Mouse (Mus musculus): ENCODE data around the gene Slc27a4. TPM values are rescaled to one million over a fixed set of nuclear protein-coding genes. Genes with fewer than 3 reads are reported as not detected.
A peak's percentile ranks its signal among the peaks of the same experiment; 100 is the strongest.
"Not testable (repeated sequence)": the region's sequence is repeated elsewhere in the genome, so short reads cannot be mapped to it uniquely, and the experiment has no call there.

Gene Slc27a4
- 0.10 and 0.19 TPM in 2 replicates for polyA plus RNA-seq (2012)

- Histone ChIP-seq H3K36me3 (ENCODE audit: control insufficient read depth) (peaks cover 2% of the 10 kb centered on the region; the same call in 1 of the 2 replicates), H3K9me3 (ENCODE audit: control insufficient read depth, low read length) (no peaks in the 10 kb centered on the region), H3K4me1 (ENCODE audit: control insufficient read depth) (peaks cover 16% of the 10 kb centered on the region), H3K4me3 (replicated peaks) (peak within 1 kb of the TSS; percentile 66), H3K27me3 (ENCODE audit: control insufficient read depth) (peaks cover 43% of the 10 kb centered on the region)
- no peak for TF ChIP-seq TAL1 (IDR thresholded peaks at IDR 0.05; ENCODE audit: low read length)
- TF ChIP-seq GATA1 (IDR thresholded peaks at IDR 0.05; ENCODE audit: low read length): no peak
These were observed at the start of gene Slc27a4 for GRCm38 (mm10) chr2:29802075-29802826. Gene Slc27a4 (plus strand): TSS chr2:29802634.

GRCm38 (mm10) chr2:29755693-29756092 is 46.7 kb upstream of the Slc27a4 start:
- Histone ChIP-seq H3K9me3 (ENCODE audit: control insufficient read depth, low read length) (peaks cover 6% of the 10 kb centered on the region), H3K27me3 (ENCODE audit: control insufficient read depth) (peaks cover 42% of the 10 kb centered on the region), H3K4me1 (ENCODE audit: control insufficient read depth) (no peaks in the 10 kb centered on the region), H3K36me3 (ENCODE audit: control insufficient read depth) (no peaks in the 10 kb centered on the region), H3K4me3 (replicated peaks) (no peak overlapping the region)
- no peak for TF ChIP-seq TAL1 (IDR thresholded peaks at IDR 0.05; ENCODE audit: low read length)
- TF ChIP-seq GATA1 (IDR thresholded peaks at IDR 0.05; ENCODE audit: low read length): no peak

GRCm38 (mm10) chr2:29764831-29765230 is 37.6 kb upstream of the Slc27a4 start:
- Histone ChIP-seq H3K4me3 (replicated peaks) (no peak overlapping the region), H3K36me3 (ENCODE audit: control insufficient read depth) (no peaks in the 10 kb centered on the region), H3K27me3 (ENCODE audit: control insufficient read depth) (peaks cover 4% of the 10 kb centered on the region), H3K4me1 (ENCODE audit: control insufficient read depth) (no peaks in the 10 kb centered on the region), H3K9me3 (ENCODE audit: control insufficient read depth, low read length) (no peaks in the 10 kb centered on the region)
- no peak for TF ChIP-seq GATA1 (IDR thresholded peaks at IDR 0.05; ENCODE audit: low read length)
- TF ChIP-seq TAL1 (IDR thresholded peaks at IDR 0.05; ENCODE audit: low read length): no peak

- Histone ChIP-seq H3K27me3 (ENCODE audit: control insufficient read depth) (no peaks in the 10 kb centered on the region), H3K4me3 (replicated peaks) (no peak overlapping the region), H3K9me3 (ENCODE audit: control insufficient read depth, low read length) (no peaks in the 10 kb centered on the region; the same call in 1 of the 2 replicates), H3K36me3 (ENCODE audit: control insufficient read depth) (no peaks in the 10 kb centered on the region), H3K4me1 (ENCODE audit: control insufficient read depth) (peaks cover 3% of the 10 kb centered on the region)
- TF ChIP-seq TAL1 (IDR thresholded peaks at IDR 0.05; ENCODE audit: low read length) (no peak), GATA1 (IDR thresholded peaks at IDR 0.05; ENCODE audit: low read length) (no peak)
These were observed 34.3 kb upstream of the Slc27a4 start for GRCm38 (mm10) chr2:29767976-29768709.

- Histone ChIP-seq H3K4me1 (ENCODE audit: control insufficient read depth) (peaks cover 10% of the 10 kb centered on the region), H3K27me3 (ENCODE audit: control insufficient read depth) (no peaks in the 10 kb centered on the region), H3K36me3 (ENCODE audit: control insufficient read depth) (peaks cover 2% of the 10 kb centered on the region; the same call in 1 of the 2 replicates), H3K9me3 (ENCODE audit: control insufficient read depth, low read length) (no peaks in the 10 kb centered on the region; the same call in 1 of the 2 replicates), H3K4me3 (replicated peaks) (no peak overlapping the region)
- TF ChIP-seq GATA1 (IDR thresholded peaks at IDR 0.05; ENCODE audit: low read length) (no peak), TAL1 (IDR thresholded peaks at IDR 0.05; ENCODE audit: low read length) (no peak)
These were observed 33.5 kb upstream of the Slc27a4 start for GRCm38 (mm10) chr2:29768901-29769300.

- Histone ChIP-seq H3K9me3 (ENCODE audit: control insufficient read depth, low read length) (no peaks in the 10 kb centered on the region; the same call in 1 of the 2 replicates), H3K27me3 (ENCODE audit: control insufficient read depth) (no peaks in the 10 kb centered on the region), H3K36me3 (ENCODE audit: control insufficient read depth) (peaks cover 4% of the 10 kb centered on the region), H3K4me3 (replicated peaks) (no peak overlapping the region), H3K4me1 (ENCODE audit: control insufficient read depth) (peaks cover 12% of the 10 kb centered on the region)
- TF ChIP-seq TAL1 (IDR thresholded peaks at IDR 0.05; ENCODE audit: low read length): no peak
- TF ChIP-seq GATA1 (IDR thresholded peaks at IDR 0.05; ENCODE audit: low read length): no peak
These were observed 32.3 kb upstream of the Slc27a4 start for GRCm38 (mm10) chr2:29770162-29770561.

GRCm38 (mm10) chr2:29771611-29772461 is 30.6 kb upstream of the Slc27a4 start:
- H3K4me1 ChIP-seq (ENCODE audit: control insufficient read depth): peaks cover 12% of the 10 kb centered on the region
- TF ChIP-seq TAL1 (IDR thresholded peaks at IDR 0.05; ENCODE audit: low read length) (no peak), GATA1 (IDR thresholded peaks at IDR 0.05; ENCODE audit: low read length) (no peak)
- H3K9me3 ChIP-seq (ENCODE audit: control insufficient read depth, low read length): no peaks in the 10 kb centered on the region; the same call in 1 of the 2 replicates
- no peaks in the 10 kb centered on the region for H3K27me3 ChIP-seq (ENCODE audit: control insufficient read depth)
- no peak overlapping the region for H3K4me3 ChIP-seq (replicated peaks)
- H3K36me3 ChIP-seq (ENCODE audit: control insufficient read depth): peaks cover 16% of the 10 kb centered on the region

GRCm38 (mm10) chr2:29773323-29773722 is 29.1 kb upstream of the Slc27a4 start:
- Histone ChIP-seq H3K4me1 (ENCODE audit: control insufficient read depth) (peaks cover 12% of the 10 kb centered on the region), H3K27me3 (ENCODE audit: control insufficient read depth) (no peaks in the 10 kb centered on the region), H3K36me3 (ENCODE audit: control insufficient read depth) (peaks cover 31% of the 10 kb centered on the region), H3K4me3 (replicated peaks) (no peak overlapping the region), H3K9me3 (ENCODE audit: control insufficient read depth, low read length) (no peaks in the 10 kb centered on the region; the same call in 1 of the 2 replicates)
- TF ChIP-seq GATA1 (IDR thresholded peaks at IDR 0.05; ENCODE audit: low read length) (no peak), TAL1 (IDR thresholded peaks at IDR 0.05; ENCODE audit: low read length) (no peak)

- H3K4me3 ChIP-seq (replicated peaks); H3K9me3 ChIP-seq (ENCODE audit: control insufficient read depth, low read length); H3K27me3 ChIP-seq (ENCODE audit: control insufficient read depth); H3K4me1 ChIP-seq (ENCODE audit: control insufficient read depth): not testable (repeated sequence)
- peaks cover 95% of the 10 kb centered on the region for H3K36me3 ChIP-seq (ENCODE audit: control insufficient read depth)
These were observed 21.2 kb upstream of the Slc27a4 start for GRCm38 (mm10) chr2:29781256-29781655.
